Mouse (Mus musculus): ENCODE data around the gene Nfkbil1. TPM values are rescaled to one million over a fixed set of nuclear protein-coding genes. Genes with fewer than 3 reads are reported as not detected.

The Nfkbil1 gene
- polyA plus RNA-seq, 1 experiment from 2014 or later, result 11.0 TPM

DNA sequence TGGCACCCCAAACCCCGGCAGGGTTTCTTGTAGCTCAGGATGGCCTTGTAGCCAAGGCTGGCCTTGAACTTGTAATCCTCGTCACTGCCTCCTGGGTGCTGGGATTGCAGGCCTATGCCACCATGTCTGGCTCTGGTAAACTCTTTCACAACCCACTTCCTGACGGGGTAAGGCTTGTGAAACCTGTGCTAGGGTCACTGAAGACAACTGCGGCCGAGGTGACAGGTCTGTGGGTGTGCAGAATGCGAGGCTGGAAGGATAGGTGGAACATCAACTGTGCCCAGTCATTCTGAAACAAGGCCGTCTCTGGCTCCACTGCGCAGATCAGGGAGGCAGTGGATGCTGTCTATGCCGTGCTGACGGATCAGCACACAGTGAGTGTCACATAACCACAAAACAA lies 4.6 kb downstream of the Nfkbil1 start:
- H3K9me3 ChIP-seq, result no peaks in the 10 kb centered on the region
- no peak overlapping the region for H3K4me2 ChIP-seq (replicated peaks)
- H3K4me3 ChIP-seq (replicated peaks), result no peak overlapping the region
- no peaks in the 10 kb centered on the region for H3K27me3 ChIP-seq (replicated peaks)
- WGBS, result 92% methylated on average over 10 of the region's 10 CpGs
- peaks cover 27% of the 10 kb centered on the region for H3K4me1 ChIP-seq (replicated peaks)
- peaks cover 19% of the 10 kb centered on the region for H3K36me3 ChIP-seq
- no peak for ATAC-seq
- H3K9ac ChIP-seq, result no peak overlapping the region
- no peak overlapping the region for H3K27ac ChIP-seq

DNA sequence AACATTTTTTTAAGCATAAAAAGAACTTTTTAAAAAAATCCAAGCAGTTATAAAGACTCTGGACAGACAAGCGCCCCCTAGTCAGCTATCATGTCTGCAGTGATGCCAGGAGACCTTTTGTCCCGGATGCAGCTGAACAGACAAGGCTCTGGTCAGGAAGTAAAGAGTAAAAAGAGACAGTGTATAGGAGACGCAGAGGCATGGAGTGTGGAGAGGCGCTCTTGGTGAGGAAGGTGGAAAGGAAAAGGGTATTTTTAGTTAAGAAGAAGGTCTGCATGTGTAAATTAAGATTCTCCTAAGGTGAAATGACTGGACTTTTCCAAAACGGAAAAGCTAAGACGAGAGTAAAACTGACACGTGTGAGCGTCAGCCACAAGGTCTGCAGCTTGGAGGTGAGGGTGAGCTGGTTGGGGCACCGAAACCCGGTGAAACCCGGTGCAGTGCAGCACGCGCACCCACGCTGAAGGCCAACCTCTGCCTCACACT lies 9.0 kb downstream of the Nfkbil1 start:
- Histone ChIP-seq H3K9me3 (no peaks in the 10 kb centered on the region), H3K9ac (no peak overlapping the region), H3K27me3 (replicated peaks) (no peaks in the 10 kb centered on the region), H3K36me3 (peaks cover 22% of the 10 kb centered on the region), H3K4me1 (replicated peaks) (0 out of 2 replicates have a peak, but pooled peaks cover 5% of the 10 kb centered on the region), H3K27ac (no peak overlapping the region), H3K4me2 (replicated peaks) (no peak overlapping the region), H3K4me3 (replicated peaks) (no peak overlapping the region)
- no peak for ATAC-seq
- 78% methylated on average over 14 of the region's 14 CpGs for WGBS

GRCm38 (mm10) chr17:35225456-35225855 lies 10.1 kb downstream of the Nfkbil1 start:
- Histone ChIP-seq H3K4me2 (replicated peaks) (no peak overlapping the region), H3K4me3 (replicated peaks) (no peak overlapping the region), H3K27me3 (replicated peaks) (no peaks in the 10 kb centered on the region), H3K27ac (no peak overlapping the region), H3K9me3 (no peaks in the 10 kb centered on the region), H3K9ac (no peak overlapping the region), H3K36me3 (peaks cover 15% of the 10 kb centered on the region), H3K4me1 (replicated peaks) (peaks cover 11% of the 10 kb centered on the region)
- 93% methylated on average over 5 of the region's 5 CpGs for WGBS
- no peak for ATAC-seq

DNA sequence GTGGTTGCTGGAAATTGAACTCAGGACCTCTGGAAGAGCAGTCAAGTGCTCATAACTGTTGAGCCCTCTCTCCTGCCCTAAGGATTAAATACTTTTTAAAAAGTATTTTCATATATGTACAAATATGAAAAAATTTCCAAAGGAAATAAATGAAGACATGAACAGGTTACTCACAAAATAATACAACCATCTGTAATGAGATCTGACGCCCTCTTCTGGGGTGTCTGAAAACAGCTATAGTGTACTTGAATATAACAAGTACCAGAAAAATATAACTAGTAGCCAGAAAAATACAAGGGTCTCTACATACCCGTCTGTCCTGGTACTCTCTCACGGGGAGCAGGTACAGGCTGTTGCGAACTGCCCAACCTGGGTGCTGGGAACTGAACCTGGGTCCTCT lies 11.0 kb downstream of the Nfkbil1 start:
- H3K27me3 ChIP-seq (replicated peaks), result no peaks in the 10 kb centered on the region
- no peak overlapping the region for H3K4me2 ChIP-seq (replicated peaks)
- no peak overlapping the region for H3K4me3 ChIP-seq (replicated peaks)
- ATAC-seq, result no peak
- H3K9ac ChIP-seq, result no peak overlapping the region
- no peak overlapping the region for H3K27ac ChIP-seq
- WGBS, result 94% methylated on average over 4 of the region's 4 CpGs
- H3K4me1 ChIP-seq (replicated peaks), result peaks cover 19% of the 10 kb centered on the region
- peaks cover 18% of the 10 kb centered on the region for H3K36me3 ChIP-seq
- no peaks in the 10 kb centered on the region for H3K9me3 ChIP-seq

GRCm38 (mm10) chr17:35222299-35222698 lies 13.3 kb downstream of the Nfkbil1 start:
- Histone ChIP-seq H3K4me1 (replicated peaks) (peaks cover 14% of the 10 kb centered on the region), H3K36me3 (peaks cover 8% of the 10 kb centered on the region; the same call in 1 of the 2 replicates), H3K9me3 (no peaks in the 10 kb centered on the region), H3K9ac (no peak overlapping the region), H3K4me2 (replicated peaks) (no peak overlapping the region), H3K27ac (no peak overlapping the region), H3K27me3 (replicated peaks) (no peaks in the 10 kb centered on the region), H3K4me3 (replicated peaks) (no peak overlapping the region)
- no peak for ATAC-seq
- whole genome bisulfite sequencing, result 49% methylated on average over 6 of the region's 6 CpGs

GRCm38 (mm10) chr17:35220156-35220952 lies 15.2 kb downstream of the Nfkbil1 start, which contains the start of gene Gm16181:
Gene Gm16181 (plus strand): TSS chr17:35220834.
- Histone ChIP-seq H3K9ac (peak within 1 kb of the TSS; percentile 28; the same call in 1 of the 2 replicates), H3K4me2 (replicated peaks) (0 out of 2 replicates have a peak within 1 kb of the TSS, but pooled peaks have one; percentile 14), H3K4me3 (replicated peaks) (no peak within 1 kb of the TSS), H3K4me1 (replicated peaks) (peaks cover 14% of the 10 kb centered on the region), H3K27ac (peak within 1 kb of the TSS; percentile 85), H3K9me3 (no peaks in the 10 kb centered on the region), H3K36me3 (peaks cover 8% of the 10 kb centered on the region; the same call in 1 of the 2 replicates), H3K27me3 (replicated peaks) (no peaks in the 10 kb centered on the region)
- 57% methylated on average over 28 of the region's 28 CpGs for WGBS
- peak; percentile 60 for ATAC-seq

DNA sequence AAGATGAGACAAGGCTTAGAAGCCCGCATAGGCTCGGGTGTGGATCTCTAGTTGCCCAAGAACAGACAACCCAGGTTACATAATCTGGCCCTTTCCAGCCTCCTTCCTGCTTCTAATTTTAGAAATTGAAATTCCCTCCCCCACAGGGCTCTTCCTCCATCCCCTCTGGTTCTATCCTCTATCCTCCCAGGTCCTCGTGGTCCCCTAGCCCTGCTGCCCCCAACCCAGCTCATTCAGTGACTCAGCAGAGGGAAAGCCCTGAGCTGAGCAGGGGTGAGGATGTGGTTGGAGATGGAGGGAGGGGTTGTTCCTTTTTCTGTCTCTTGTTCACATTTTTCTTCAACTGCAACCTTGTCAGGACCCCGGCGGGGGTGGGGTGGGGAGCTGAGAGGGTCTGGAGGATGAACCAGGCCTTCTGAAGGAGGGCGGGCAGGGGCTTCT lies 16.0 kb downstream of the Nfkbil1 start:
- Histone ChIP-seq H3K4me2 (replicated peaks) (no peak overlapping the region), H3K4me1 (replicated peaks) (peaks cover 14% of the 10 kb centered on the region), H3K36me3 (peaks cover 8% of the 10 kb centered on the region; the same call in 1 of the 2 replicates), H3K27ac (no peak overlapping the region), H3K4me3 (replicated peaks) (no peak overlapping the region), H3K9me3 (no peaks in the 10 kb centered on the region), H3K27me3 (replicated peaks) (no peaks in the 10 kb centered on the region), H3K9ac (no peak overlapping the region)
- 73% methylated on average over 6 of the region's 6 CpGs for WGBS
- no peak for ATAC-seq

DNA sequence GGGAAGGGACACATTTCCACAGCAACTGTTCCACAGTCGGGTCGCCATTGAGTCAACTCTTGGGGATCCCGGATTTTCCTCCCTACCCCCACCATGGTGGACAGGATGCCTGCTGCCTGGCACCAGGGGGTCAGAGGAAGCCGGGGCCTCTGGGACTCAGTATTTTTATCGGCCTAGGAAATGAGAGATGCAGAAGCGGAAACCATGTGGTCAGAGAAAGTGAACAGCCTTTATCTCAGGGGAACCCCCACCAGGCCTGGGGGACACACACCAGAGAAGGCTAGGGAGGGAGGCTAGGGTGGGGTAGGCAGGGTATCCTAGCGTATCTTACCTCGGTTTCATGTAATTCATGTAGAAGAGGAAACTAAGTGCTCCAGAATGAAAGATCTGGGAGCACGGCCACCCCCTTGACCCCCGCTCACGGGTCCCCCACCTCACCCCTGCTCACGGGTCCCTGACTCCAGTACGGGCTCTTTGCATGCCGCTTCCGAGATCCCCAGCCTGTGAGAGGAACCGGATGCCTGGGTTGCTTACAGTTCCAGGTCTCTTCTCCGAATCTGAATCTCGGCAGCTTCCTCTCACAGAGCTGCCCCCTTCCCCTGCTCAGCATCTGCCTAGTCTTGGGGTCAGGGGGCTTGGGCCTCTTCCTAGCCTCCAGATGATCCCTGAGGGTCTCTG lies 16.9 kb downstream of the Nfkbil1 start:
- Histone ChIP-seq H3K27me3 (replicated peaks) (no peaks in the 10 kb centered on the region), H3K36me3 (peaks cover 8% of the 10 kb centered on the region; the same call in 1 of the 2 replicates), H3K9ac (no peak overlapping the region), H3K4me3 (replicated peaks) (no peak overlapping the region), H3K27ac (no peak overlapping the region), H3K4me2 (replicated peaks) (no peak overlapping the region), H3K9me3 (no peaks in the 10 kb centered on the region), H3K4me1 (replicated peaks) (peaks cover 14% of the 10 kb centered on the region)
- ATAC-seq, result no peak
- 76% methylated on average over 18 of the region's 18 CpGs for WGBS

DNA sequence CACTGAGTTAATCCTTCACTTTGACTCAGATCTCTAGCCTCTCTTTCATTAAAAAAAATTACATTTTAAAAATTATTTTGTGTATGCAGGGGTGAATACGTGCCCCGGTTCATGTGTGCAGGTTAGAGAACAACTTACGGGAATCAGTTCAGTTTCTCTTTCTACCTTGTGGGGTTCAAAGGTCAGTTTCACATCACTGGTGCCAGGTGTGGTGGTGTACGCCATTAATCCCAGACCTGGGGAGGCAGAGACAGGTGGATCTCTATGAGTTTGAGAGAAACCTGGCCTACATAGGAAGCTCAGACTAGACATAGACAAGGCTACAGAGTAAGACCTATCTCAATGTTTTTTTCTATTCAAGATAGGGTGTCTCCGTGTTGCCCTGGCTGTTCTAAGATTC lies 22.5 kb downstream of the Nfkbil1 start:
- Histone ChIP-seq H3K27ac (no peak overlapping the region), H3K27me3 (replicated peaks) (no peaks in the 10 kb centered on the region), H3K4me2 (replicated peaks) (no peak overlapping the region), H3K9ac (no peak overlapping the region), H3K9me3 (no peaks in the 10 kb centered on the region), H3K36me3 (no peaks in the 10 kb centered on the region), H3K4me1 (replicated peaks) (no peaks in the 10 kb centered on the region), H3K4me3 (replicated peaks) (no peak overlapping the region)
- no peak for ATAC-seq
- WGBS, result 83% methylated on average over 5 of the region's 5 CpGs

DNA sequence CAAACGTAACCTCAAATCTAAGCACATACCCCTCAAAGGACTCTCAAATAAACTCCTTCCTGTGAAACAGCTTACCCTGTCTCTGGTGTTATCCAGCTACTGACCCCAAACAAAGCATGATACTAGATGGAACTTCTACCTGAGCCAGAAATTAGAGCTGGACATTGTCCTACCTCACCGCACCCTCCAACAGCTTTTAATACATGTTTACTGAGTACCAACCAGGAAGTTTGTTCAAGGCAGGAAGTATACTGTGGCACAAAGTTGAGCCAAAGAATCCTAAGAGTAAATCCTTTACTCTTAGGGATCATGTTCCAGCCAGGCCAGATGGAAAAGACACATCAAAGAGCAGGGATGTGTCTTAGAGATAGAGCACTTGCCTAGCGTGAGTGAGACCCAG lies 25.0 kb downstream of the Nfkbil1 start:
- no peaks in the 10 kb centered on the region for H3K36me3 ChIP-seq
- no peak for ATAC-seq
- no peak overlapping the region for H3K4me3 ChIP-seq (replicated peaks)
- 57% methylated on average over 3 of the region's 3 CpGs for WGBS
- no peak overlapping the region for H3K27ac ChIP-seq
- H3K4me1 ChIP-seq (replicated peaks), result no peaks in the 10 kb centered on the region
- H3K4me2 ChIP-seq (replicated peaks), result no peak overlapping the region
- H3K27me3 ChIP-seq (replicated peaks), result no peaks in the 10 kb centered on the region
- H3K9me3 ChIP-seq, result no peaks in the 10 kb centered on the region
- H3K9ac ChIP-seq, result no peak overlapping the region

DNA sequence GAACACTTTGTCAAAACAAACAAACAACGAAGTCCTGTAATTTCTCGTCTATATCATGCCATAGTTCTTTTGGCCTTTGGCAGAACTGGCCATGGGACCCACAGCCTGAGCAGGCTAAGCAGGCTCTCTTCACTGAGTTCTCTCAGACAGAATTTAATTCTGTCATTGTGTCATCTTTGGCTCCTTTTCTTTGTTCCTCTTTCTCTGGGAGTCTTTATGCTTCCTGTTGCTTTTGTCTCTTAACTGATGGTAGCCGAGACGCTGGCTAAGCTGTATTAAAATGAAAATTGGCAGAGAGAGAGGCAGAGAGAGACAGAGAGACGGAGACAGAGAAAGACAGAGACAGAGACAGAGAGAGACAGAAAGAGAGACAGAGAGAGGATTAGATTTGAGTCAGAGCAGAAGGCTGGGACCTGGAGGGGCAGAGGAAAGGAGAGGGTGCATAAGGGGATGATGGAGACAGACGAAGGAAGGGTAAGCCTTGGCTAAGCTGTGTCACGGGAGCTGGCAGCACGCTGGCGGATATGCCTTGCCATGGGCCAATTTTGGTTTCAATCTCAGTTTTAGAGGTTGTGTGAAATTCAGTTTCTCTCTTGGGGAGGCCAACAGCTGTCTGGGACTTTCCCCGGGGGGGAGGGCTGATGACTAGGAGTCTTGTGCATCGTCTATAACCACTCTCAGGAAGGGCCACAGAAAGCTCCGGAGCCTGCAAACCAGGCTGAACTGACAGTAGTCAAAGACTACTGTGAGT lies 25.6 kb downstream of the Nfkbil1 start:
- Histone ChIP-seq H3K4me3 (replicated peaks) (no peak overlapping the region), H3K4me2 (replicated peaks) (no peak overlapping the region), H3K27ac (no peak overlapping the region), H3K4me1 (replicated peaks) (no peaks in the 10 kb centered on the region), H3K9ac (no peak overlapping the region), H3K27me3 (replicated peaks) (0 out of 2 replicates have a peak, but pooled peaks cover 2% of the 10 kb centered on the region), H3K36me3 (no peaks in the 10 kb centered on the region), H3K9me3 (no peaks in the 10 kb centered on the region)
- ATAC-seq, result no peak
- 79% methylated on average over 12 of the region's 12 CpGs for WGBS

DNA sequence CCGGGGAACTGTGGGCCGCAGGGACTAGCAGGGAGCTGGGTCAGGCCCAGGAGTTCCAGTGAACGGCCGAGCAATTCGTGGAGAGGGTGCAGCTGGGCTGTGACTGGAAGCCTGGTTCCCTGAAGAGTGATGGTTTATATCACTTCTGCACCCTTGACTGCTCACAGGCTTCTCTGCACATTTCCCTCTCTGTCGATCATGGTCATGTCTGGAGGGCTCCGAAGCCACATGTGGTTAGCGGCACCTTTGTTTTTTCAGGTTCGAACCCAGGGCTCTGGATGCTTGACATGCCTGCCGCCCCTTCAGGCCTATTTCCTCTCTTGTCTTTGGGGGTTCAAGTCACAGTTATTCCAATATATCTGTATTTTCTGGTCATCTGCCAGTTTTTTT lies 30.2 kb downstream of the Nfkbil1 start:
- H3K27ac ChIP-seq, result no peak overlapping the region
- H3K36me3 ChIP-seq, result no peaks in the 10 kb centered on the region
- no peak overlapping the region for H3K4me2 ChIP-seq (replicated peaks)
- no peak for ATAC-seq
- no peak overlapping the region for H3K4me3 ChIP-seq (replicated peaks)
- no peaks in the 10 kb centered on the region for H3K9me3 ChIP-seq
- WGBS, result 56% methylated on average over 10 of the region's 10 CpGs
- H3K4me1 ChIP-seq (replicated peaks), result no peaks in the 10 kb centered on the region
- H3K9ac ChIP-seq, result no peak overlapping the region
- peaks cover 29% of the 10 kb centered on the region for H3K27me3 ChIP-seq (replicated peaks)

Measured in intestine, embryonic 15.5 days (tissue).